Mouse (Mus musculus) spleen, adult 2 months (tissue): ENCODE results near the gene Nmt1.

Experiments used
- CTCF ChIP-seq: fragments of 200-500 bp; IDR thresholded peaks from 2 replicates; pipeline ENCODE4 v1.5.1; 2011; ENCODE audit warnings: mild to moderate bottlenecking, inconsistent platforms; ENCODE audit not compliant: insufficient read depth, insufficient read length, insufficient replicate concordance; ENCODE audit errors: extremely low read depth
- POLR2A ChIP-seq: fragments of 200-500 bp; IDR thresholded peaks from 2 replicates; pipeline ENCODE4 v1.6.1; 2011; ENCODE audit warnings: low read depth, low read length, inconsistent platforms

DNA sequence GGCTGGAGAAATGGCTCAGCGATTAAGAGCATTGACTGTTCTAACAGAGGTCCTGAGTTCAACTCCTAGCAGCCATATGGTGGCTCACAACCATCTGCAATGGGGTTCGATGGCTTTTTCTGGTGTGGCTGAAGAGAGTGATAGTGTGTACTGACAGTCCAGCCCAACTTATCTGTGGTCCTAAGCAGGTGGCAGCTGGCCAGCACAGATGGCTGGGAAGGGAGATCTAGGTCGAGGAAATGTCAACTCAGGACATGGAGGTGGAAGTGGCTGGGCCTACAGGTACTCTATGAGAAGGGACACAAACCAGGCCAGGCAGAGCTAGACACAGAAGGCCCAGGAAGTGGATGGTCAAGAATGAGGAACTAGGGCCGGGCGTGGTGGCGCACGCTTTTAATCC is 48.0 kb downstream of the Nmt1 start:
- no peak for TF ChIP-seq POLR2A
- no peak for TF ChIP-seq CTCF
